Mouse (Mus musculus): Measurements from ENCODE around the gene Angptl3. TPM values are rescaled to one million over a fixed set of nuclear protein-coding genes. Genes with fewer than 3 reads are reported as not detected.

The Angptl3 gene
- total RNA-seq, 2 experiments from 2014 or later, result 2.0 to 3.2 TPM

Other genes with a start within 250 kb of the Angptl3 start
- gene Kank4, start 213.4 kb upstream of the Angptl3 start, total RNA-seq (2015), result not detected in 2 replicates
- gene Kank4, start 213.4 kb upstream of the Angptl3 start, total RNA-seq (2017), result 0.12 TPM in 1 of 2 replicates, not detected in the other
- not detected in 2 replicates for gene I0C0044D17Rik, start 207.1 kb upstream of the Angptl3 start, total RNA-seq (2015)
- not detected in 2 replicates for gene I0C0044D17Rik, start 207.1 kb upstream of the Angptl3 start, total RNA-seq (2017)
- gene Usp1, start 107.1 kb upstream of the Angptl3 start, total RNA-seq (2015), result 192 and 198 TPM in 2 replicates
- gene Usp1, start 107.1 kb upstream of the Angptl3 start, total RNA-seq (2017), result 164 and 194 TPM in 2 replicates
- 22.8 and 32.5 TPM in 2 replicates for gene Dock7, start 90.0 kb downstream of the Angptl3 start, total RNA-seq (2015)
- 20.4 and 27.8 TPM in 2 replicates for gene Dock7, start 90.0 kb downstream of the Angptl3 start, total RNA-seq (2017)
- gene Atg4c, start 163.0 kb downstream of the Angptl3 start, total RNA-seq (2015), result 18.0 and 22.4 TPM in 2 replicates
- gene Atg4c, start 163.0 kb downstream of the Angptl3 start, total RNA-seq (2017), result 13.9 and 16.8 TPM in 2 replicates